Mouse (Mus musculus) layer of hippocampus, adult 18-20 months (tissue): ENCODE results near the gene Nrp2. TPM values are rescaled to one million over a fixed set of nuclear protein-coding genes. Genes with fewer than 3 reads are reported as not detected.

Experiments
- DNase-seq, 2 experiments: peaks; one replicate each; pipeline ENCODE4 v3.0.0; 2022; ENCODE audit warnings: low spot score in 2 of 2
- long read RNA-seq: library from polyadenylated mRNA; stranded (forward); transcript quantifications from one replicate; pipeline ENCODE4 v2.0.0, GENCODE M21; 2021
- total RNA-seq, 2 experiments: library from RNA; stranded (reverse); gene quantifications; 2 replicates each; pipeline ENCODE4 v1.2.3; 2021

Gene Nrp2
- total RNA-seq, result 10 to 100 TPM; 54.1 to 56.3 TPM
- long read RNA-seq, full-length matches to known transcripts, result 17 of 34 reads
- long read RNA-seq, partial matches to known transcripts, result 8 of 34 reads
- long read RNA-seq, other reads (novel, unspliced or antisense), result 9 of 34 reads

DNA sequence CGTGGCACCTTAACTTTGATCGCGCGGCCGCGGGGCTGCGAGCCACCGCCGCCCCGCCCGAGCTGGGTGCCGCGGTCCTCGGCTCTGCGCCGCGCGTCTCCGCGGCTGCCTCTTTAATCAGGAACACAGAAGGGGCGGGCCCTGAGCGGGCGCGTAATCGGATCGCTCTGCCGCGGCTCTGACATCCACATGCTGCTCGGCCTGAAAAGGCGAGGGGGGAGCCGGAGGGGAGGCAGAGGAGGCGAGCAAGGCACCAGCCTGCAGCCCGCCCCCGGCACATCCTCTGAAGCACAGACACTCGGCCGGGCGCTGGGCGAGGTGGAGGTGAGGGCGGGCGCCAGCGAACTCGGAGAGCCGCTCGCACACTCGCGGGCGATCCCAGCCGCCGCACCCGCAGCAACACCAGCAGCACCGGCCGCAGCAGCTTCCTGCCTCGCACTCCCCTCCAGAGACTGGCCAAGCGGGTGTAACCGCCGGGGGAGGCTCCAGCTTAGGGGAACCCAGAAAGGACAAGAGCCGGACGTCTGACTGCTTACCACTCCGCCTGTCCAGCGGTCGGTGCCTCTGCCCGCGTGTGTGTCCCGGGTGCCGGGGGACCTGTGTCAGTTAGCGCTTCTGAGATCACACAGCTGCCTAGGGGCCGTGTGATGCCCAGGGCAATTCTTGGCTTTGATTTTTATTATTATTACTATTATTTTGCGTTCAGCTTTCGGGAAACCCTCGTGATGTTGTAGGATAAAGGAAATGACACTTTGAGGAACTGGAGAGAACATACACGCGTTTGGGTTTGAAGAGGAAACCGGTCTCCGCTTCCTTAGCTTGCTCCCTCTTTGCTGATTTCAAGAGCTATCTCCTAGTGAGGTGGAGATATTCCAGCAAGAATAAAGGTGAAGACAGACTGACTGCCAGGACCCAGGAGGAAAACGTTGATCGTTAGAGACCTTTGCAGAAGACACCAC is at the start of gene Nrp2:
Gene Nrp2, plus strand, starts transcription at position 128 of the 959 bp plus-strand sequence.
- peak; percentile 80 to 93 for DNase-seq

DNA sequence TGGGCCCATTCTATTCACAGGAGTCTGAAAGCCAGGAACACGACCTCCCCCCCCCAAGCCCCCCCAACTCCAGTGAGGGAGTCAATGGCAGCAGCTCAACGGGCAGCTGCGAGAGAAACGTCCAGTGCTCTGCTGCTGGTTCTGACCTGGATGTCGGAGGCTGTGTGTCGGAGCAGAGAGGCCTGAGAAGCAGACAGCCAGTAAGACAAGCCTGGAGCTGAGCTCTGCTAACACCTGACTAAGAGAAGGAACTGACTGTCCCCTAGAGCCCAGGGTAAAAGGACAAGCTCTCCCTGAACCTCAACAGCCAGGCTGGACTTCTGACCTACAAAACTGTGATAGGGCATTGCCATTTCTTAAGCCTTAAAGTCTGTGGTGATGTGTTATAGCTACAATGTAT is 48.6 kb upstream of the Nrp2 start:
- no peak for DNase-seq

- no peak for DNase-seq
These were observed 38.0 kb upstream of the Nrp2 start for GRCm38 (mm10) chr1:62664960-62665645.

- no peak for DNase-seq
These were observed 37.0 kb upstream of the Nrp2 start for GRCm38 (mm10) chr1:62665771-62666730.

- no peak for DNase-seq
These were observed 36.3 kb upstream of the Nrp2 start for GRCm38 (mm10) chr1:62666780-62667179.

- DNase-seq, result no peak
These were observed 24.3 kb upstream of the Nrp2 start for GRCm38 (mm10) chr1:62678611-62679344.

DNA sequence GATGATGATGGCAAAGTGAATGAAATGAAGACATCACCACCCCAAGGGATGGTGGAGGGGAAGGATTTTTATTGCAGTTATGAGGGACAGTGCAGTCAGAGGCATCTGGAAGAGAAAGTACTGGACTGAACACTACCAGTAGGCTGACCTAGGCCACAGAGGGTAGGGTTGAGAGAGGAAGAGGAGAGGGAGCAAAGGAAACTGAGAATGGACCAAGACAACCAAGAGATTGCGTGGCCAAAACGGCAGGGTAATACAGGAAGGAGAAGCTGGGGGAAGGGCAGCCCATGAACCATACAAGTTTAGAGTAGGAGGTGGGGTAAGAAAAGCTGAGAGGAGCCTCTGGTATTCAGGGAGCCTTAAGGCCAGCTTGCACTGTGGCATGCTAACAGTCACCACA is 23.6 kb upstream of the Nrp2 start:
- DNase-seq, result no peak

GRCm38 (mm10) chr1:62682456-62683385 is 20.4 kb upstream of the Nrp2 start:
- DNase-seq, result peak in 1 of 2 experiments; percentile 13

DNA sequence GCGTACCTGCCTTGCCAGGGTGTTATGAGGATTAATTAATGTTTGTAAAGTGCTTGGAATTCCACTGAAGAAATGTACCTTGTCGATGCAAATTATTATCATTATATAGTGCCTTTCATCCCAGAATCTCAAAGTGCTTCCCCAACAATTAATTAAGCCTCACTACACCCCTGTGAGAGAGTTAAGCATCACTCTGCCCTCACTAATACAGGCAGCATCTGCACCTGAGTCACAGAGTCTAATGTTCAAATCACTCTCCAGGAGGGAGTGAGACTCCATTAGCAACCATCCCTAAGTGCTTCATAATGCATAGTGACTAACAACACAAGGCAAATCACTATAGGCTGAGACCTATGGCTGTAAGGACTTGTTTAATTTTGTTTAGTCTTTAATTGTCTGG is 19.6 kb upstream of the Nrp2 start:
- no peak for DNase-seq

DNA sequence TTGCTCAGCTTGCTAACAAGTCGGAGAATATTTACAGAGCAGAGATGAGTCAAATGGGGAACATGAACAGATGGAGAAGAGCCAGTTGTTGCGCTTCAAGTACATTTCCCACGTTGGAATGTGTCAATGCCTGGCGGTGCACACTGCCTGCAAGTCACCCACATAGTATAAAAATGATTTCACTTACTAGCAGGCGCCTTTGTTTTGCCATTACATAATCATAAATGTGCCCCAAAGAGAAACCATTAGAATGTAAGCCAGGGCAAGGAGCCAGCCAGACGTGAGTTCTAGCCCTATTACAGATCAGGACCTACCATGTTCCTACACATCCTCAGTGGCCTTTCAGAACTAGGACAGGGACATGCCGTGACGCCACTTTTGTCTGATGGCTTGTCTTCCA is 15.6 kb upstream of the Nrp2 start:
- peak; percentile 73 to 90 for DNase-seq

DNA sequence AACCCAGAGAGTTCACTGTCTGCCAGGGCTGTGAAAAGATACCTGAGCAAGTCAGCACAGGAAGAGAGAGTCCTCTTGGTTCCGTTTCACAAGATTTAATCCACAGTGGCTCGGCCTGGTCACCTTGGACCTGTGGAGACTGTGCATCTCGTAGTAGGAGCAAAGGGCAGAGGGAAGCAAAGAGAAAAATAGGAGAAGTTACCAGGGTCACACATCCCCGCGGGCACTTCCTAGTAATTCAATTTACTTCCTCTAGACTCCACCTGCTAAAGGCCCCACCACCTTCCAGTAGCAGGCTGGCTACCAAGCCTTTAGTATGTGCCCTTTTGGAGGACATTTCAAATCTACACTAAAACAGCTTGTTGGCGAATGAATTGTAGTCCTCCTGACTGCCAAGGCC is 11.9 kb upstream of the Nrp2 start:
- no peak for DNase-seq

GRCm38 (mm10) chr1:62696312-62696982 is 6.6 kb upstream of the Nrp2 start:
- DNase-seq, result no peak

GRCm38 (mm10) chr1:62696983-62697341 is 6.1 kb upstream of the Nrp2 start:
- DNase-seq, result peak in 1 of 2 experiments; percentile 70

- DNase-seq, result no peak
These were observed 5.7 kb upstream of the Nrp2 start for GRCm38 (mm10) chr1:62697353-62697752.

GRCm38 (mm10) chr1:62699801-62700200 is 3.3 kb upstream of the Nrp2 start:
- DNase-seq, result no peak

- peak; percentile 61 to 86 for DNase-seq
These were observed 1.8 kb upstream of the Nrp2 start for GRCm38 (mm10) chr1:62701065-62701921.

DNA sequence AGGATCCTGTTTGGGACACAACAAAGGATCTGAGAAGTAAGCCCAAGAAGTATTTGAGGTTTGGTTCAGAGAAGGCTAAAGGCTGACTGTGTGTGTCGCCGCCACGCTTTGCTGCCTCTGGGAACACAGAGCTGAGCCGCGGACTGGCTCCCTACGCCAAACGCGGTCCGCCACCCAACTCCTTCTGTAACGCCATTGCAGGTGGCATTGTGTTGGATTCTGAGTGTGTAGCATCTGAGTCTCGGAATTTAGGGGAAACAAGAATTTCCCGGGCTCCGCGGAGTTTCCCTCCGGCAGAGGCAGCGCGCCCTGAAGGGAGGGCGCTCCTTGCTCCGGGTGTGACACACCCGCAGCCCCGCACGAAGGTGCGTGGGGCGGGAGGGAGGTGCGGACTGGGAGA is 342 bp upstream of the Nrp2 start:
- DNase-seq, result no peak
